Mouse (Mus musculus): ENCODE measurements at regions not wholly inside any gene's neighbourhood (a gene's known extent, or its start where the extent isn't known, plus 50 kb on each side); places are given as distances from the start of the nearest gene placed in this dataset.

GRCm38 (mm10) chr7:70649760-70650377 is 283.3 kb upstream of the Nr2f2 start:
- no peak for DNase-seq (ENCODE audit: low spot score in 2 of 2)

GRCm38 (mm10) chr7:70646801-70647200 is 280.3 kb upstream of the Nr2f2 start:
- no peak for DNase-seq (ENCODE audit: low spot score in 2 of 2)

DNA sequence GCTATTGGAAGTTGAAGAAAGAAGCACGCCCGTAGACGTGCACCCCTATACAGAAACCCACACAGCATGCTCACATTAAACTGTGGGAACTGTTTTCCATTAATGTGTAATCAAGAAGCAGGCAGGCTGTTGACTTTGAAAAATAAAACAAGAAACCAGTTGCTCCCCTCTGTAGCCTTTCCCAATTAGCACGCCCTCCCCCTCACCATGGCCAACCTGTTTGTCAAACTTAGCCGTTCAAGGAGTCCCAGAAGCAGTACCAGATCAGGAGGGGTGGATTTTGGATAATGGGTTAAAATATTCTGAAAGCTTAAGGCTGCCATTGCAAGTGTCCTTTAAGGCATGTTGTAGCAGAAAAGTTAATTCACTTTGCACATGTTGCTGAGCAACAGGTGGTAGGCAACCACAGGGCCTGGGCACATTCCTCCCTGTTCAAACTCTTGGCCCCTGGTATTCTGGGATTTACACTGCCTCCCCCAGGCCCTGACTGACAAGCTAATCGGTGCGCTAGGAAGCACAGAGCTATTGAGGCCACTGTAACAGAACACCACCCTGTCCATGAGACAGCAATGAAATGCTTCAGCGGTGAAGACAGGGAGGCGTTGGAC is 277.3 kb upstream of the Nr2f2 start:
- no peak for DNase-seq (ENCODE audit: low spot score in 2 of 2)

- no peak for DNase-seq (ENCODE audit: low spot score in 2 of 2)
Observed at GRCm38 (mm10) chr7:70643055-70643454, 276.5 kb upstream of the Nr2f2 start.

DNA sequence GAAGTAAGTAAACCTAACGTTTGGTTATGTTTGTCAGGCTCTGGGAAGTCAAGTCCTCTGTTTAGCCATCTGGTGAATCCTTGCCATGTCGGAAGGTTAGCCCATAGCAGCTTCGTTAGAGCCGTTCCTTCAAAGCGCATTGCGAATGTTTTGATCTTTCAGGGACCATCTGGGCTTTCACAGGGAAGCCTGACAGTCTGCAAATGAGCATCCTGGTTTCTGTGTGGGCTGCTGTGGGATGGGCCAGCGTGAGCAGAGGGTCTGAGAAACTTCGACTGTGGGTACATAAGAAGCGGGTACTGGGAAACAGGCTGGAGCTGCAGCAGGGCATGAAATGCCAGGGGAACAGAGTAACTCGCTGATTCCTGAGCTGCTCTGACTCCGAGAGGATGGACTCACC is 274.7 kb upstream of the Nr2f2 start:
- DNase-seq (ENCODE audit: low spot score in 2 of 2), result no peak

GRCm38 (mm10) chr7:70640574-70640973 is 274.0 kb upstream of the Nr2f2 start:
- no peak for DNase-seq (ENCODE audit: low spot score in 2 of 2)

GRCm38 (mm10) chr7:70638161-70638560 is 271.6 kb upstream of the Nr2f2 start:
- DNase-seq (ENCODE audit: low spot score in 2 of 2), result no peak

DNA sequence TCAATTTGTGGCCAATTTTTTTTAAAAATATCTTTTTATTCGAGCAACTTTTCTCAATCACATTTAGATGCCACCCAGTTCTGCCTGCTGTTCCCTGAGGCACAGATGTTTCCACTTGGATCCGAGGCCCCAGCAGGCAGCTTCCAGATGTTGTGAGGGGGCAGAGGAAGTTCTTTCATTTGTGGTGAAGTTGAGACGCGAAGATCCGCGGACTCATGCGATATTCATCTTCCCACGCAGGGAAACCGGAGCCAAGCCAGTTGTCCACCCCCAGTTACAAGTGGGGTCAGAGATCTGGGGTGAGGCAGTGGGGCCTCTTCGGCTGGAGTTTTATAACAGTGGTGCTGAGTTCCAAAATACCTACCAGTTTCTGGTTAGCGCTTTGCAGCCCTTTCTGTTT is 267.5 kb upstream of the Nr2f2 start:
- no peak for DNase-seq (ENCODE audit: low spot score in 2 of 2)

GRCm38 (mm10) chr7:70633577-70633976 is 267.0 kb upstream of the Nr2f2 start:
- DNase-seq (ENCODE audit: low spot score in 2 of 2), result no peak

GRCm38 (mm10) chr7:70625643-70626231 is 259.2 kb upstream of the Nr2f2 start:
- no peak for DNase-seq (ENCODE audit: low spot score in 2 of 2)

- peak in 1 of 2 experiments; percentile 38 for DNase-seq (ENCODE audit: low spot score in 2 of 2)
Observed at GRCm38 (mm10) chr7:70624727-70625642, 258.4 kb upstream of the Nr2f2 start.

DNA sequence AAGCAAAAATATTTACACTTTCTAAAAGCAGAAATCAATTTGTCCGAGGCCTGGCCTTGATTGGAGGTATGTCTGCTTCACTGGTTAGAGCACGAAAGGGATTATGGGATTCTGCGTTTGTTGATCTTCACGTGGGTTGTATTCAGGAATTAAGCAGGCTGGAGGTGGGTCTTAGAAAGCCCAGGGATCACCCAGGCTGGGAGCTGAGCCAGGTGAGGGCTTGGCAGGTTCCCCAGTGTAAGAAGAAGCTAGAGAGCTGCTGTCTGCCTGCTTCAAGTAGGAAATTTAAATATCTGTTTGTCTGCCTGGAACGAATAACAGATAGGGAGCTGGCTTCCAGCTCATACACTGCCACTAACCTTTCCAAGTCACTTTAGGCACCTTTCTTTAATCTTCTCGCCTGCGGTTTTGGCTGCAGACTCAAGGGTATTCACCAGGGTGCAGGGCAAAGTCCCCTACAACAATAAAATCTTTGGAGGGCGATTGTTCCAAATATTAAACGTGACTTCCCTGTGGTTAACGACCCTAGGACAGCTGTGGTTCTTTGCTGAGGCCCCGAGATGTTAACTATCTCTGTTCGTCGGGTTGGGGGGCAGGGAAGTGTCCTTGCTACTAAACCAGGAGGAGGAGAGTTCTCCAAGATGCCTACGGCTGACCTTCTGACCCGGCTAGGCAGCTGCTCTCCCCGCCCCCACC is 257.6 kb upstream of the Nr2f2 start:
- no peak for DNase-seq (ENCODE audit: low spot score in 2 of 2)

DNA sequence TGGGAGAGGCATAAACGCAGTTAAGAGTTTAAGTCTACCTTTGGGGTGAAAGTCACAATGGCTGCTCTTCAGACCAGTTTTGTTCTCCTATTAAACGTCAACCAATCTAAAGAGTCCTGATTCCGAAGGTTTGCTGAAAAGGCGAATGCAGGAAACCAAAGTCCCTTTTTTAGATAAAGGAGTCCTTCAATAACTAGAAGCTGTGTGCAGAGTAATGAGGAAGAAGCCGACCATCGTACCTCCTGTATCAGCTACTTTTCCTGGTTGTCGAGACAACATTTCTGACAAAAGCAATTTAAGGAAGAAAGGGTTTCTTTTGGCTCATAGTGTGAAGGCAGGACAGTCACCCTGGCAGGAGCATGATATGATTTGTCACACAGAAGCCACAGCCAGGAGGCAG is 252.9 kb upstream of the Nr2f2 start:
- DNase-seq (ENCODE audit: low spot score in 2 of 2), result no peak

- no peak for DNase-seq (ENCODE audit: low spot score in 2 of 2)
Observed at GRCm38 (mm10) chr7:70618270-70618669, 251.7 kb upstream of the Nr2f2 start.

DNA sequence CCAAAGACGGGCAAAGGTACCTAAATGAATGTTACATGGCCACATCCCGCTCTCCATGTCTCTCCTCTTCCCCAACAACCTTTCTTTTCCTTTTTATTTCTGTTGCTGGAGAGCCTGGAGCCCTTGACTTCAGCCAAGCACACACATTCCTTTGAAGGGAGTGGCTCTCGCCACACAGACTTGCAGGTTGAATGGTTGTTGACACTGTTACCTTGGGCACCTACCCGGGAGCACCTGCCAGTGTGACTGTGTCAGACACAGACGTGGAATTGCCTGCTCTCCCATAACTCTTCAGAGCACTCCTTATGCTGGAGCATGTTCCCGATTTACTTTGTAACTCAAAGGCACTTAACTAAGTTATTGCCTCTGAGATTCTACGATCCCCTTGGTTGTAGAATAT is 240.0 kb upstream of the Nr2f2 start:
- DNase-seq (ENCODE audit: low spot score in 2 of 2), result no peak

GRCm38 (mm10) chr7:70604471-70605174 is 238.1 kb upstream of the Nr2f2 start:
- DNase-seq (ENCODE audit: low spot score in 2 of 2), result no peak

- no peak for DNase-seq (ENCODE audit: low spot score in 2 of 2)
Observed at GRCm38 (mm10) chr7:70593027-70593426, 226.5 kb upstream of the Nr2f2 start.

GRCm38 (mm10) chr7:70591361-70592256 is 225.1 kb upstream of the Nr2f2 start:
- DNase-seq (ENCODE audit: low spot score in 2 of 2), result no peak

GRCm38 (mm10) chr7:70589713-70590112 is 223.2 kb upstream of the Nr2f2 start:
- no peak for DNase-seq (ENCODE audit: low spot score in 2 of 2)

- DNase-seq (ENCODE audit: low spot score in 2 of 2), result no peak
Observed at GRCm38 (mm10) chr7:70588061-70588460, 221.5 kb upstream of the Nr2f2 start.
